Mouse (Mus musculus) adrenal gland, adult 18-20 months (tissue): ENCODE measurements around the gene Thrap3. TPM values are rescaled to one million over a fixed set of nuclear protein-coding genes. Genes with fewer than 3 reads are reported as not detected.

ENCODE experiments used
- total RNA-seq, 2 experiments: library from RNA; stranded (reverse); gene quantifications; 1 replicate in 1 of 2; 2 replicates in 1 of 2; pipeline ENCODE4 v1.2.3; 2021

The Thrap3 gene
- total RNA-seq, 2 experiments from 2014 or later: 142 to 182 TPM

Other genes starting within 250 kb of the Thrap3 start
- 1 to 10 TPM; 2.3 to 3.0 TPM for gene Csf3r, start 178.2 kb downstream of the Thrap3 start, total RNA-seq
- gene Mrps15, start 155.8 kb downstream of the Thrap3 start, total RNA-seq: 10 to 100 TPM; 85.5 to 99.2 TPM
- 10 to 100 TPM in 1 of 2 experiments, 1 to 10 TPM in 1; 7.2 to 10.6 TPM for gene Oscp1, start 144.2 kb downstream of the Thrap3 start, total RNA-seq
- 10 to 100 TPM; 18.7 to 25.2 TPM for gene Lsm10, start 106.1 kb downstream of the Thrap3 start, total RNA-seq
- gene Stk40, start 98.8 kb downstream of the Thrap3 start, total RNA-seq: 10 to 100 TPM; 63.0 to 77.6 TPM
- 10 to 100 TPM; 13.3 to 13.8 TPM for gene Eva1b, start 55.0 kb downstream of the Thrap3 start, total RNA-seq
- 1 to 10 TPM; 2.8 to 2.9 TPM for gene Sh3d21, start 39.3 kb downstream of the Thrap3 start, total RNA-seq
- 10 to 100 TPM; 56.3 to 63.1 TPM for gene Map7d1, start 53.6 kb upstream of the Thrap3 start, total RNA-seq
- gene Trappc3, start 59.6 kb upstream of the Thrap3 start, total RNA-seq: 10 to 100 TPM; 89.7 to 92.1 TPM
- 1 to 10 TPM; 2.6 to 2.8 TPM for gene Col8a2, start 84.0 kb upstream of the Thrap3 start, total RNA-seq
- 10 to 100 TPM; 31.0 to 31.2 TPM for gene Adprhl2, start 118.9 kb upstream of the Thrap3 start, total RNA-seq
- gene Tekt2, start 122.9 kb upstream of the Thrap3 start, total RNA-seq: 1 to 10 TPM; 2.8 to 4.5 TPM
- gene Ago3, start 226.8 kb upstream of the Thrap3 start, total RNA-seq: 10 to 100 TPM; 19.6 to 20.3 TPM